In genomic region chr13:58402744-58403110, GRCm38 (mm10) we compare ENCODE assay signal across 8 mouse cellular contexts. TPM values are rescaled to one million over a fixed set of nuclear protein-coding genes. Genes with fewer than 3 reads are reported as not detected.
A peak's percentile ranks its signal among the peaks of the same experiment; 100 is the strongest.
DNase-seq lines count a peak whose midpoint lies in the region; ATAC-seq and TF ChIP-seq lines count a peak whose summit lies in the region.

No protein-coding gene starts in this region.

- H3K9ac ChIP-seq in lung, embryonic 14.5 days, result peak overlapping the region; percentile 100
- H3K9ac ChIP-seq in limb, embryonic 13.5 days, result peak overlapping the region; percentile 99

- peak overlapping the region; percentile 97 for H3K4me3 ChIP-seq in lung, embryonic 14.5 days (ENCODE audit: low read depth, low read length)
- H3K4me3 ChIP-seq in embryonic fibroblast, embryonic 13.5 days (ENCODE audit: insufficient read depth, low read length), result peak overlapping the region; percentile 51
- H3K4me3 ChIP-seq in limb, embryonic 13.5 days, result peak overlapping the region; percentile 84

- H3K36me3 ChIP-seq in lung, embryonic 14.5 days (ENCODE audit: insufficient read depth), result peaks cover 17% of the 10 kb centered on the region
- H3K36me3 ChIP-seq in limb, embryonic 13.5 days, result peaks cover 17% of the 10 kb centered on the region

- no peak for DNase-seq in lung, embryonic 14.5 days
- DNase-seq in lung, postnatal 10 days, result no peak
- DNase-seq in adrenal gland, postnatal 4 days (ENCODE audit: low spot score in 2 of 2), result no peak
- no peak for DNase-seq in natural killer cell, adult 2 months (ENCODE audit: low spot score in 2 of 2)

- H3K4me2 ChIP-seq in lung, embryonic 14.5 days, result peak overlapping the region; percentile 56
- H3K4me2 ChIP-seq in limb, embryonic 13.5 days (replicated peaks), result peak overlapping the region; percentile 60

- no peaks in the 10 kb centered on the region for H3K27me3 ChIP-seq in lung, embryonic 14.5 days (ENCODE audit: insufficient read depth, low read length)
- H3K27me3 ChIP-seq in limb, embryonic 13.5 days, result no peaks in the 10 kb centered on the region

- no peaks in the 10 kb centered on the region for H3K4me1 ChIP-seq in lung, embryonic 14.5 days (ENCODE audit: insufficient read depth)
- no peaks in the 10 kb centered on the region for H3K4me1 ChIP-seq in embryonic fibroblast, embryonic 13.5 days (ENCODE audit: control insufficient read depth, insufficient read depth, low read length)
- H3K4me1 ChIP-seq in limb, embryonic 13.5 days, result peaks cover 6% of the 10 kb centered on the region

- H3K9me3 ChIP-seq in lung, embryonic 14.5 days (ENCODE audit: low read depth, low read length), result no peaks in the 10 kb centered on the region
- H3K9me3 ChIP-seq in limb, embryonic 13.5 days, result no peaks in the 10 kb centered on the region; the same call in 1 of the 2 replicates

- under 1% methylated on average over 31 of the region's 48 CpGs for WGBS in lung, embryonic 14.5 days
- under 1% methylated on average over 41 of the region's 48 CpGs for WGBS in limb, embryonic 13.5 days

- H3K27ac ChIP-seq in lung, embryonic 14.5 days (ENCODE audit: low read depth), result peak overlapping the region; percentile 99
- peak overlapping the region; percentile 91 for H3K27ac ChIP-seq in embryonic fibroblast, embryonic 13.5 days (ENCODE audit: insufficient read depth, low read length)
- H3K27ac ChIP-seq in limb, embryonic 13.5 days, result peak overlapping the region; percentile 99

- no peak for TF ChIP-seq CTCF in lung, embryonic 14.5 days (IDR thresholded peaks at IDR 0.05; ENCODE audit: low read depth)
- no peak for TF ChIP-seq CTCF in embryonic fibroblast, embryonic 13.5 days (IDR thresholded peaks at IDR 0.05; ENCODE audit: borderline replicate concordance, insufficient read depth, low read length)

- ATAC-seq in lung, embryonic 14.5 days (ENCODE audit: insufficient read depth), result peak; percentile 75
- ATAC-seq in limb, embryonic 13.5 days (ENCODE audit: low FRiP score, low read depth), result no peak; the same call in 1 of the 2 replicates
- ATAC-seq in neutrophil, adult 5-6 weeks (ENCODE audit: extremely low read depth, insufficient number of reproducible peaks, low FRiP score, poor library complexity, severe bottlenecking), result 0 out of 2 replicates have a peak, but pooled peaks have one; percentile 2
- ATAC-seq in erythroid progenitor cell, adult 5-6 weeks (replicated peaks; ENCODE audit: low FRiP score, poor library complexity, severe bottlenecking), result no peak

- TF ChIP-seq POLR2A in embryonic fibroblast, embryonic 13.5 days (IDR thresholded peaks at IDR 0.05; ENCODE audit: low read depth, low read length), result no peak; the same call in none of the 2 replicates

RNA-seq across cellular contexts. Expression of gene Hnrnpk, which starts 0.4 kb away (rescaled TPM):
- 1,795 and 1,797 TPM in 2 replicates for polyA plus RNA-seq in lung, embryonic 14.5 days (2014; fragmentation: Nextera tagmentation; extraction: Ambion mirVana)
- 1,418 and 1,755 TPM in 2 replicates for polyA plus RNA-seq in embryonic fibroblast, embryonic 13.5 days (2011; ENCODE audit: insufficient read length, low read depth, missing spikeins)
- 1,793 and 1,850 TPM in 2 replicates for polyA plus RNA-seq in limb, embryonic 13.5 days (2015; fragmentation: Nextera tagmentation; extraction: Ambion mirVana)
- 1,458 and 1,547 TPM in 2 replicates for total RNA-seq in neutrophil, adult 5-6 weeks (2017)
- total RNA-seq in adrenal gland, postnatal 4 days (2021), result 1,000 to 10,000 TPM; 1,032 to 1,080 TPM
- 489 and 576 TPM in 2 replicates for total RNA-seq in erythroid progenitor cell, adult 5-6 weeks (2015; ENCODE audit: low replicate concordance)
- 788 and 801 TPM in 2 replicates for total RNA-seq in erythroid progenitor cell, adult 5-6 weeks (2017; ENCODE audit: low replicate concordance)

RNA-seq across cellular contexts. Expression of gene Rmi1, which starts 0.7 kb away (rescaled TPM):
- polyA plus RNA-seq in lung, embryonic 14.5 days (2014; fragmentation: Nextera tagmentation; extraction: Ambion mirVana), result 25.7 and 28.8 TPM in 2 replicates
- polyA plus RNA-seq in embryonic fibroblast, embryonic 13.5 days (2011; ENCODE audit: insufficient read length, low read depth, missing spikeins), result 21.2 and 24.5 TPM in 2 replicates
- 25.2 and 27.5 TPM in 2 replicates for polyA plus RNA-seq in limb, embryonic 13.5 days (2015; fragmentation: Nextera tagmentation; extraction: Ambion mirVana)
- total RNA-seq in neutrophil, adult 5-6 weeks (2017), result 38.4 and 45.8 TPM in 2 replicates
- 10 to 100 TPM; 23.2 to 24.8 TPM for total RNA-seq in adrenal gland, postnatal 4 days (2021)
- total RNA-seq in erythroid progenitor cell, adult 5-6 weeks (2015; ENCODE audit: low replicate concordance), result 38.1 and 42.2 TPM in 2 replicates
- 23.9 and 31.6 TPM in 2 replicates for total RNA-seq in erythroid progenitor cell, adult 5-6 weeks (2017; ENCODE audit: low replicate concordance)

RNA-seq across cellular contexts. Expression of gene 2210016F16Rik, which starts 17.7 kb away (rescaled TPM):
- 34.0 and 34.2 TPM in 2 replicates for polyA plus RNA-seq in lung, embryonic 14.5 days (2014; fragmentation: Nextera tagmentation; extraction: Ambion mirVana)
- 17.3 and 19.6 TPM in 2 replicates for polyA plus RNA-seq in embryonic fibroblast, embryonic 13.5 days (2011; ENCODE audit: insufficient read length, low read depth, missing spikeins)
- polyA plus RNA-seq in limb, embryonic 13.5 days (2015; fragmentation: Nextera tagmentation; extraction: Ambion mirVana), result 22.8 and 24.6 TPM in 2 replicates
- 7.7 and 8.1 TPM in 2 replicates for total RNA-seq in neutrophil, adult 5-6 weeks (2017)
- 10 to 100 TPM; 21.9 to 24.1 TPM for total RNA-seq in adrenal gland, postnatal 4 days (2021)
- 2.1 and 7.6 TPM in 2 replicates for total RNA-seq in erythroid progenitor cell, adult 5-6 weeks (2015; ENCODE audit: low replicate concordance)
- total RNA-seq in erythroid progenitor cell, adult 5-6 weeks (2017; ENCODE audit: low replicate concordance), result 3.1 and 7.1 TPM in 2 replicates

RNA-seq across cellular contexts. Expression of gene Kif27, which starts 43.8 kb away (rescaled TPM):
- 0.61 and 0.82 TPM in 2 replicates for polyA plus RNA-seq in lung, embryonic 14.5 days (2014; fragmentation: Nextera tagmentation; extraction: Ambion mirVana)
- polyA plus RNA-seq in embryonic fibroblast, embryonic 13.5 days (2011; ENCODE audit: insufficient read length, low read depth, missing spikeins), result 0.15 and 0.44 TPM in 2 replicates
- polyA plus RNA-seq in limb, embryonic 13.5 days (2015; fragmentation: Nextera tagmentation; extraction: Ambion mirVana), result 0.70 and 1.1 TPM in 2 replicates
- total RNA-seq in neutrophil, adult 5-6 weeks (2017), result not detected in 2 replicates
- total RNA-seq in adrenal gland, postnatal 4 days (2021), result 1 to 10 TPM; 2.2 to 2.6 TPM
- total RNA-seq in erythroid progenitor cell, adult 5-6 weeks (2015; ENCODE audit: low replicate concordance), result not detected in 2 replicates
- total RNA-seq in erythroid progenitor cell, adult 5-6 weeks (2017; ENCODE audit: low replicate concordance), result not detected in 2 replicates

Comparison
In these comparisons a context has a peak if more than half of its experiments do, and no peak if none do; other contexts are left out.
1. ATAC-seq: peak in lung, embryonic 14.5 days (single experiment) and neutrophil, adult 5-6 weeks (single experiment); none in limb, embryonic 13.5 days (single experiment) and erythroid progenitor cell, adult 5-6 weeks (single experiment).
2. Peak in every context shown above with its lines, with median percentiles within 50 percentile points of each other: H3K27ac ChIP-seq and H3K4me3 ChIP-seq.